Mouse (Mus musculus) spleen, postnatal 36 days (tissue): ENCODE measurements around the gene Kif1bp.
"Not testable (repeated sequence)": the region's sequence is repeated elsewhere in the genome, so short reads cannot be mapped to it uniquely, and the experiment has no call there.

Experiments used
- DNase-seq, 2 experiments: peaks; one replicate each; pipeline ENCODE4 v3.0.0; 2022; ENCODE audit warnings: low spot score in 2 of 2, mixed read lengths in 1 of 2

Kif1bp gene

GRCm38 (mm10) chr10:62578338-62579100 lies at the start of gene Kif1bp:
Gene Kif1bp (minus strand): TSS chr10:62578457.
- DNase-seq: peak; percentile 97

- no peak for DNase-seq
Measured at GRCm38 (mm10) chr10:62604161-62604560, 25.9 kb upstream of the Kif1bp start.

GRCm38 (mm10) chr10:62603233-62604030 lies 25.2 kb upstream of the Kif1bp start:
- no peak for DNase-seq

- peak; percentile 89 to 90 for DNase-seq
Measured at GRCm38 (mm10) chr10:62602177-62603040, 24.2 kb upstream of the Kif1bp start, which contains the start of gene Ddx21. Gene Ddx21 (minus strand): TSS chr10:62602281.

GRCm38 (mm10) chr10:62601833-62602176 lies 23.5 kb upstream of the Kif1bp start:
- no peak for DNase-seq

GRCm38 (mm10) chr10:62601053-62601791 lies 23.0 kb upstream of the Kif1bp start:
- no peak for DNase-seq

- DNase-seq: no peak
Measured at GRCm38 (mm10) chr10:62600056-62600455, 21.8 kb upstream of the Kif1bp start.

- not testable (repeated sequence) for DNase-seq
Measured at GRCm38 (mm10) chr10:62599311-62599710, 21.1 kb upstream of the Kif1bp start.

- no peak for DNase-seq
Measured at GRCm38 (mm10) chr10:62592496-62592895, 14.2 kb upstream of the Kif1bp start.

GRCm38 (mm10) chr10:62590200-62590599 lies 11.9 kb upstream of the Kif1bp start:
- DNase-seq: peak; percentile 82 to 89

- no peak for DNase-seq
Measured at GRCm38 (mm10) chr10:62588616-62589015, 10.4 kb upstream of the Kif1bp start.

GRCm38 (mm10) chr10:62583245-62583644 lies 5.0 kb upstream of the Kif1bp start:
- DNase-seq: no peak

GRCm38 (mm10) chr10:62582701-62583100 lies 4.4 kb upstream of the Kif1bp start:
- no peak for DNase-seq

- peak in 1 of 2 experiments; percentile 2 for DNase-seq
Measured at GRCm38 (mm10) chr10:62582263-62582662, 4.0 kb upstream of the Kif1bp start.

GRCm38 (mm10) chr10:62579129-62579528 lies 872 bp upstream of the Kif1bp start:
- DNase-seq: not testable (repeated sequence)

GRCm38 (mm10) chr10:62577673-62578337 lies 452 bp downstream of the Kif1bp start:
- no peak for DNase-seq

GRCm38 (mm10) chr10:62575001-62575400 lies 3.3 kb downstream of the Kif1bp start:
- no peak for DNase-seq

- no peak for DNase-seq
Measured at GRCm38 (mm10) chr10:62570126-62570871, 8.0 kb downstream of the Kif1bp start.

- DNase-seq: no peak
Measured at GRCm38 (mm10) chr10:62568861-62569260, 9.4 kb downstream of the Kif1bp start.

- DNase-seq: no peak
Measured at GRCm38 (mm10) chr10:62557736-62558135, 20.5 kb downstream of the Kif1bp start.
